Mouse (Mus musculus) large intestine, adult 2 months (tissue): Measurements from ENCODE around the gene Dnajc8. TPM values are rescaled to one million over a fixed set of nuclear protein-coding genes. Genes with fewer than 3 reads are reported as not detected.
"Not testable (repeated sequence)": the region's sequence is repeated elsewhere in the genome, so short reads cannot be mapped to it uniquely, and the experiment has no call there.

Experiments used
- DNase-seq: peaks from one replicate; pipeline ENCODE4 v3.0.0-alpha.2; 2012; ENCODE audit warnings: low read depth, low spot score
- whole genome bisulfite sequencing: fragments of 180-500 bp; shearing (Covaris S2); methylation state at CpG from one replicate; pipeline ENCODE4 v1.1.7; 2018; 5-methylcytosine and 5-hydroxymethylcytosine counted together
- polyA plus RNA-seq: library from polyadenylated mRNA; depleted of rRNA; stranded (reverse); fragments of >200 nt; gene quantifications from 2 replicates; pipeline ENCODE4 v1.2.3, GENCODE M21; 2012

Dnajc8 gene
- polyA plus RNA-seq, 1 experiment: 25.3 TPM

DNA sequence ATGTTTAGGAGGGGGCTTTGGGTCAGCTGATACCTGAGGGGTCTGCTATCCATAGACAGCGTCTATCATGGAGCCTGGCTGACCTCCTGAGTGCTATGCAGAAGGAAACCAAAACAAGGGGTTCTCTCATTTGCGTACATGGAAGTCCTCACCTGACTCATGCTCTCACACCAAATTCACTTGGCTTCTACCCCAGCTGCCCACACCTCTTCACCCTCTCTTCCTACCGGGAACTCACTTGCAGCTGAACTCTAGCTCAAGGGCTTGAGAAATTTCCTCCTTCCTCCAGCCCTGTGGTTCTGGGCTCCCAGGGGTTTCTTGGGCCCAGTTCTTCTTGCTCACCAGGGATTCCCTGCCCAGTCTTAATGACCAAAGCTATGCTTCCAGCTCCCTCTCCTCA, 27.9 kb downstream of the Dnajc8 start:
- WGBS: 54% methylated on average over 3 of the region's 3 CpGs

GRCm38 (mm10) chr4:132563965-132564364, 28.6 kb downstream of the Dnajc8 start, which contains the start of gene Ptafr:
Gene Ptafr, plus strand, starts transcription at chr4:132564067.
- 35% methylated on average over 4 of the region's 4 CpGs for WGBS
- DNase-seq: no peak

More for the DNA sequence above, 27.9 kb downstream of the Dnajc8 start:
- no peak for DNase-seq

- 56% methylated on average over 12 of the region's 12 CpGs for WGBS
- peak; percentile 19 for DNase-seq
Observed at GRCm38 (mm10) chr4:132565089-132565747, 29.9 kb downstream of the Dnajc8 start.

DNA sequence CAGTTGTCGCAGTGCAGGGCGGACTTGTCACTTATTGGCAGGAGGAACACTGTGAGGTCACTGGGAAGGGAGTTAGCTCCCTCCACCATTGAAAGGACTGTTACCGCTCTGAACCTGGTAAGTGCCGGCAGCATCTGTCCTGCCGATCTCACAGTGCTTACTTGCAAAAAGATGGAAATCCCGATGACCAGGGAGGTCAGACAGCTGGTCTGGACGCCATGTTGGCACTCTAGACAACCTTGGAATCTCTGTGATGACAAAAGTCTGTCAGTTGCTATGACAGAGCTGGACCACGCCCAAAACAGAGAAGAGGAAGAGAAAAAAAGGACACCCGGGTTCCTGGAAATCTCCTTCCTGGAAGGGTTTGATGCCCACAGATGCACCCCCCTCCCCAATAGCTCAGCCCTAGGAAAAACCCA, 32.0 kb downstream of the Dnajc8 start:
- WGBS: 51% methylated on average over 9 of the region's 9 CpGs
- DNase-seq: no peak

- no peak for DNase-seq
- 94% methylated on average over 5 of the region's 5 CpGs for WGBS
Observed at GRCm38 (mm10) chr4:132569115-132569514, 33.8 kb downstream of the Dnajc8 start.

DNA sequence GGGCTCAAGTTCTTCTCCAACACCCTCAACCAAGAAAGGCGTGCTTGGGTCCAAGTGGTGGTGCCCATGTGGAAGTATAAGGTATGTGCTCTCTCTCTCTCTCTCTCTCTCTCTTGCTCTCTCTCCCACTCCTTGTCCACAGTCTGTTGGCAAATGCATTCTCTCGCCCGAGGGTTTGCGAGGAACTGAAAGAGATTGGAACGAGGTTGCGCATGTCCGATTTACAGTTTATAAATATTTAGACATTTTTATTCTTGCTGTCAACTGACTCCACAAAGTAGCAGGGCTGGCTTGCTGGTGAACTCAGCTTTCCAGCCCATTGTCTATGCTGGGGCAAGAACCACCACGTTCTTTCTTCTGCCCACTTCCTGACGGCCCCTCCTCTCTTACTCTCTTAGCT, 35.8 kb downstream of the Dnajc8 start:
- no peak for DNase-seq
- 53% methylated on average over 9 of the region's 9 CpGs for WGBS

DNA sequence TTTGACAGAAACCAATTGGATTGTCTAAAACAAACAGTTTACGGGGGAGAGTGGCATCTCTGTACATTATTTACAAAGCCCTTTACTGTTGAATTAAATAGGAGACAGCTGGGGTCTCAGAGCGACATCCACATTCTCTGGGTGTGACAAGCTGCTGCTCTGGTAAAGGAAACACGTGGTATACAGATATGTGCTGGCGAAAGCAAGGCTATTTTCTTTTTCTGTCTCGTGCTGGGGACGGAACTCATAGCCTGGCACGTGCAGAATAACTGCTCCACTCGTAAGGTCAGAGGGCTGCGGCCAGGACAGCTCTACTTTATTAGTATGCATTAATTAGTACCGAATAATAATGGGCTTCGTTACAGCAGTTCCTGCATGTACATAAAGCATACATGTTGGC, 38.0 kb downstream of the Dnajc8 start:
- no peak for DNase-seq
- WGBS: 32% methylated on average over 11 of the region's 11 CpGs

- DNase-seq: no peak
- 85% methylated on average over 1 of the region's 1 CpGs for WGBS
Observed at GRCm38 (mm10) chr4:132574809-132575347, 39.5 kb downstream of the Dnajc8 start.

DNA sequence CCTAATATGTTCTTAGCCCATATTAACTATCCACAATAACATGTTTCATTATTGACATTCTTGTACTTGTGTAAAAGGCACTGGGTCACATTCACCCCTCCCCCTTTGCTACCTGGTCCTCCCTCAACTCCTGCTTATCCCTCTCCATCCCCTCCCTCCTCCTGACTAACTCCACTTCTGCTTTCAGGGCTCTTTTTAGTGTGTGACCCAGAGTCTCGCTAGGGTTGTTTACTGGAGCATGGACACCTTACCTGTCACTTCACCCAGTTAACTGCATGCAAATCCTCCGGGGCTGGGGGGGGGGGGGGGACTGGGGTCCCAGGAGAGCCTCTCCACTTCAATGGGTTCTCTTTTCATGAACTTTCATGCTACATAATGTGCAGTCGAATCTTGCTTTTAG, 48.4 kb downstream of the Dnajc8 start:
- no peak for DNase-seq
- 48% methylated on average over 3 of the region's 3 CpGs for WGBS

DNA sequence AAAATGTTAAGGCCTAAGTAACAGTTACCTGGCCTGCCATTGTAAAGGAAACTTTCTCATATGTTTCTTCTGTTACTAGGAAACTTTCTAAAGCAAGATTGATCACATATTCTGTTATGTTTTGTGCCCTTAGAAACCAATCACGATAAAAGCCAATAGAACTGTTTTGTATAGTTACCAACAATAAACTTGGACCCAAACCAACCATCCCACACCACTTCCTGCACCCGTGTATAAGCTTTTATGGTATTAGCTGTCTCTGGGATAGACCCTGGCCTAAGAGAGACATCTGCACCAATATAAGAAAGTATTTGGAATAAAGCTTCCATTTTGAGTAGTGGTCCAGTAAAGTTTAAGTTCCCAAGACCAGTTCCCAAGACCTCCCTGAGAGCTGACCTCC, 49.6 kb downstream of the Dnajc8 start:
- WGBS: 19% methylated on average over 2 of the region's 2 CpGs
- DNase-seq: no peak

DNA sequence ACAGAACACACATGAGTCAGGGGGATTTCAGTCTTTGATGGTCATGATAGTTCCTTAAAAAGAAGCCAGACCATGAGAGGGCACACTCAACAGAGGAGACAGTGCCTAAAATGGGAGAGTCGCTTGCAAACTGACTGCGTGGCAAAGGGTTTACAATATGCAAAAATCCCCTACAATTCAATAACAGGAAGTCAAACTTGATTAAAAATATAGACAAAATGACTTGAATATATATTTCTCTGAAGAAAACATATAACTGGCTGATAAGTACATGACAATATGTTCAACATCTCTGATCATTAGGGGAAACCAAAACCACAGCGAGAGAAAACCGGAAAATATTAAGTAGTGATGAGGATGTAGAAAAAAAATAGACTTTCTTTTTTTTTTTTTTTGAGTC, 50.9 kb downstream of the Dnajc8 start:
- WGBS: 94% methylated on average over 4 of the region's 4 CpGs
- no peak for DNase-seq

DNA sequence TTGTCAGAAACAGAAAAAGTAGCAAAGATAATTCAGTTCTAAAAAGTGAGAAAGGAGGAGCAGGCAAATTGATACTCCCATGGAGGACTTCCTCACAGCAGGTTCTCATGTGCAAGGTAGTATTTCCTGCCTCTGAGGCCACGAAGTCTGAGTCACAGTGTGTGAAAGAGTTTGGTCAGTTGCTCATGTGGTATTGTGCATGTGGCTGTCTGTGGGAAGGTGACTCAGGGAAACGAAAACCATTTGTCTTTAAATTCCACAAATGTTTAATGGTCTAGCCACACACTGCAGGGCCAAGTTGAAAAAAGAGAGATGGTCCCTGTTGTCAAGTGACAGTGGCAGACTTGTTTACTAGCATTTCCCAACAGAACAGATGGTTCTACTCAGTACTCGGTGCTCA, 53.2 kb downstream of the Dnajc8 start:
- 62% methylated on average over 3 of the region's 3 CpGs for WGBS
- no peak for DNase-seq

- no peak for DNase-seq
- 73% methylated on average over 10 of the region's 10 CpGs for whole genome bisulfite sequencing
Observed at GRCm38 (mm10) chr4:132590642-132591041, 55.3 kb downstream of the Dnajc8 start.

DNA sequence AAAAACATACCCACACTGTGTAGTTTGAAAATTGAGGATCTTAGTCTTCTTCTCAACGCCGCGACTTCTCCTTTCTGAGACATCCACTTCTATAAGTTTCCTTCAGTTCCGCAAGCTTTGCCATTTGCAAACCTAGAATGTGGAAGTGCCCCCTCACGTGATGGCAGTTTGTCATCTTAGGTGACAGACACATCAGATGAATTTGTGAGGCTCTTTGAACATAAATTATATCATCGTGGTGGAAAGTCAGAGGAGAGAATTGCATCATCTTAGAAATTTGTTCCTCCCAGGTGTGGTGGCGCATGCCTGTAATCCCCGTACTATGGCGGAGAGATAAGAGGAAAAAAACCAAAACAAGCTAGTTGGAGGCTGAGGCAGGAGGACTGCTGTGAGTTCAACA, 57.6 kb downstream of the Dnajc8 start:
- no peak for DNase-seq
- 76% methylated on average over 9 of the region's 9 CpGs for WGBS

DNA sequence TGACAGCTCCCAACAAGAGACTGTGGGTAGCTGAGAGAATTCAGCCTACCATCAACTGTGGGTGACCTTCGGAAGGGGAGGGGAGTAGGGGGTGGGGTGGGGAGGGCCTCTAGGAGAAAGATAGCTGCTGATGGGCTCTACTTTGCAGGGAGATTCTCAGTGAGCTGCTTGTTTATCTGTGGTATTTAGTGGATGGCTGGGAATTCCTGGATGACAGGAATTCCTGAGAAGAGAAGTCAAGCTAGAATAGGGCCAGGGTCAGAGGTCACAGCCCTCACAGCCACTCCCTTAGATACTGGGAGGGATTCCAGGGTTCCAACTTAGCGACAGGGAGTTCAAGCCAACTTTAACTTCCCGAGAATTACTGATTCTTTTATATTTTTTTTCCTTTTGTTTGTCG, 58.8 kb downstream of the Dnajc8 start:
- DNase-seq: no peak
- WGBS: 29% methylated on average over 4 of the region's 4 CpGs

DNA sequence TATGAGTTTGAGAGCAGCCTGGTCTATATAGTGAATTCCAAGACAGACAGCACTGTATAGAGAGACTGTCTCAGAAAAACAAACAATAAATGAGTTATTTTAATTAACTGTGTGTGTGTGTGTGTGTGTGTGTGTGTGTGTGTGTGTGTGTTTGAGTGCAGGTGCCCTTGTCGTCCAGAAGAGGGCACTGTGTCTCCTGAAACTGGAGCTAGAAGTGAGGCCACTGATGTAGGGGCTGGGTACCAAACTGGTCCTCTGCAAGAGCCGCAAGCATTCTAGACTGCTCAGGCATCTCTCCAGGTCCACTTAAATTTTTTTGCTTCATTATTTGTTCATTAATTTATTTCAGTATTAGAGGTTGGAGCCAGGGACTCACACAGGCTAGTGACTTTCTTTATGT, 63.5 kb downstream of the Dnajc8 start:
- WGBS: 83% methylated on average over 2 of the region's 2 CpGs
- DNase-seq: no peak

DNA sequence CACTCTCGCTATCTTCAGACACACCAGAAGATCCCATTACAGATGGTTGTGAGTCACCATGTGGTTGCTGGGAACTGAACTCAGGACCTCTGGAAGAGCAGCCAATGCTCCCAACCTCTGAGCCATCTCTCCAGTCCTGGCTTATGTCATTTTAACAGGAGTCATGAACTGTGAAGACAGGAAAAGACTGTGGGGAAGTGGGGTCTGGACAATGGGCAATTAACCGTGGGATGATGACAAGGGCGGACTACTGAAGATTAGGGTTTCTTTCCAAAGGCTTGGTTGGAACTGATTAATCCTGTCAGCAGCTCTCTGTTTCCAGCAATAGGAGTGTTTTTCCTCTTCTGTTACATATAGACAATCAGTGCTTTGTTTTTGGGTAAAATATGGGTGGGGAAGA, 64.4 kb downstream of the Dnajc8 start:
- 77% methylated on average over 3 of the region's 3 CpGs for WGBS
- DNase-seq: no peak

- DNase-seq: no peak
- 83% methylated on average over 6 of the region's 6 CpGs for WGBS
Observed at GRCm38 (mm10) chr4:132600465-132600864, 65.1 kb downstream of the Dnajc8 start.

DNA sequence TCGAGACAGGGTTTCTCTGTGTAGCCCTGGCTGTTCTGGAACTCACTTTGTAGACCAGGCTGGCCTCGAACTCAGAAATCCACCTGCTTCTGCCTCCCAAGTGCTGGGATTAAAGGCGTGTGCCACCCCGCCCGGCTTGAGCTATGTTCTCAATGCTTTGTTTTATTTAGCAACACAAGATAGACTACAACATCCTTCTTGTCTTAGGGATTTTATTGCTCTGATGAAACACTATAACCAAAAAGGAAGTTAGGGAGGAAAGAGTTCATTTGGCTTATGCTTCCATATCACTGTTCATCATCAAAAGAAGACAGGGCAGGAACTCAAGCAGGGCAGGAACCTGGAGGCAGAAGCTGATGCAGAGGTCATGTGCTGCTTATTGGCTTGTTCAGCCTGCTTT, 65.9 kb downstream of the Dnajc8 start:
- 78% methylated on average over 5 of the region's 5 CpGs for WGBS
- not testable (repeated sequence) for DNase-seq
